Mouse (Mus musculus): ENCODE measurements around the gene Eef1e1.

DNA sequence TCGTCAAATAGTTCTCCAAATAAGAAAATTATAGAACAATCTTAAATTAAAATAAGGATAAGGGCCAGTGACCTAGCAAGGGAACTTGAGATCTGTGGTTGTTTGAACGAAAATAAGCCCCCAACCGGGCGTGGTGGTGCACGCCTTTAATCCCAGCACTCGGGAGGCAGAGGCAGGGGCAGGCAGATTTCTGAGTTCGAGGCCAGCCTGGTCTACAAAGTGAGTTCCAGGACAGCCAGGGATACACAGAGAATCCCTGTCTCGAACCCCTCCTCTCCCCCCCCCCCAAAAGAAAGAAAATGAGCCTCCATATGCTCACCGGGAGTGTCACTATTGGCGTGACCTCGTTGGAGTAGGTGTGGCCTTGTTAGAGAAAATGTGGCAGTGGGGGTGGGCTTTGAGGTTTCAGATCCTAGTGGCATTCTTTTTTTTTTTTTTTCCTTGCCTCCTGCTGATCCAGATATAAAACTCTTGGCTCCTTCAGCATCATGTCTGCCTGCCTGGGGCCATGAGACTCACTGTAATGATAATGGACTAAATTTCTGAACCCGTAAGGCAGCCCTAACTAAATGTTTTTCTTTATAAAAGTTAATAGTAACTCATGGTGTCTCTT, 772 bp upstream of the Eef1e1 start:
- no peak for TF ChIP-seq POLR2A (IDR thresholded peaks at IDR 0.05; ENCODE audit: borderline replicate concordance, extremely low read depth, low read depth, low read length)
- no peak for TF ChIP-seq CTCF (IDR thresholded peaks at IDR 0.05; ENCODE audit: insufficient read depth, low read length)
